Comparison of ENCODE assay signal across 8 mouse cellular contexts in the genomic region with DNA sequence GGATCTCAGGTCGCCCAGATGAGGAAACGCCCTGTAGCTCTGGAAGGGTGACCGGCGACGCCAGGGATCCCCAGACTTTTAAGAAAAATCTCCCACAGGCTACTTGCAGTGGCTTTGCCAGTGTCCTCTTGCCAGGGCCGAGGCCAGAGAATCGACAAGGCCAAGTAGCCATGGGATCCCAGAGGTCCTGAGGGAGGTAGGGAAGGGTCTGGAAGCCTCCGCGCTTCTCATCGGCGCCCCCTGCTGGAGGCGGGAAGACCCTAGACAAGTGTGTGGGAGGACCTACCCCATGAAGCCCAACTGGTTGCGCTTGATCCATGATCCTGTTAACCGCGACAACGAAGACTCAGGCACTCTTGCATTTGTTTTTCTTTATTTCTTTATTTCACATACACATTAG. TPM values are rescaled to one million over a fixed set of nuclear protein-coding genes. Genes with fewer than 3 reads are reported as not detected.
DNase-seq lines count a peak whose midpoint lies in the region; ATAC-seq and TF ChIP-seq lines count a peak whose summit lies in the region.

No protein-coding gene starts in this region.

- 1% methylated on average over 16 of the region's 16 CpGs for WGBS in forebrain, embryonic 11.5 days

- no peaks in the 10 kb centered on the region for H3K9me3 ChIP-seq in forebrain, embryonic 11.5 days (ENCODE audit: control insufficient read depth, low read length)

- peak overlapping the region; percentile 28; the same call in 1 of the 2 replicates for H3K4me2 ChIP-seq in forebrain, embryonic 11.5 days (ENCODE audit: low read depth, low read length, severe bottlenecking)

- peak overlapping the region; percentile 99 for H3K27ac ChIP-seq in bone marrow macrophage, adult 2 months (ENCODE audit: insufficient read depth, low read depth, low read length)
- no peak overlapping the region for H3K27ac ChIP-seq in forebrain, embryonic 11.5 days (ENCODE audit: low read depth, low read length)

- H3K27me3 ChIP-seq in forebrain, embryonic 11.5 days (ENCODE audit: control insufficient read depth, insufficient read depth, low read length), result peaks cover 74% of the 10 kb centered on the region

- peak; percentile 78 to 92 for DNase-seq in adrenal gland, adult (ENCODE audit: inconsistent age in 2 of 2, low spot score in 1 of 2)
- DNase-seq in adrenal gland, adult 8-10 months, result no peak
- DNase-seq in forebrain, embryonic 11.5 days (ENCODE audit: low spot score), result peak; percentile 90
- DNase-seq in heart, postnatal 14 days, result peak; percentile 90
- DNase-seq in kidney, postnatal 4 days, result peak; percentile 88 to 92
- peak; percentile 88 for DNase-seq in mesoderm, embryonic 11.5 days (ENCODE audit: low read depth, low spot score)
- DNase-seq in spleen, postnatal 4 days (ENCODE audit: low spot score in 2 of 2), result peak; percentile 86 to 96

- H3K9ac ChIP-seq in forebrain, embryonic 11.5 days (ENCODE audit: low read length), result no peak overlapping the region

- peak overlapping the region; percentile 86 for H3K4me3 ChIP-seq in bone marrow macrophage, adult 2 months (ENCODE audit: insufficient read depth, low read length)
- no peak overlapping the region; the same call in 1 of the 2 replicates for H3K4me3 ChIP-seq in forebrain, embryonic 11.5 days (ENCODE audit: low read depth, low read length)

- peak; percentile 52; the same call in 1 of the 2 replicates for ATAC-seq in forebrain, embryonic 11.5 days (replicated peaks; ENCODE audit: low FRiP score)

- TF ChIP-seq POLR2A in bone marrow macrophage, adult 2 months (IDR thresholded peaks at IDR 0.05; ENCODE audit: borderline replicate concordance, low read depth, low read length), result 0 out of 2 replicates have a peak, but pooled peaks have one; percentile 41

- intact Hi-C loops in heart, postnatal 14 days (cut with DNase I), result loop anchor here (5.0 kb wide), 1 partner anchor 42 kb away; the partner anchor contains the start of gene Ier2

- H3K4me1 ChIP-seq in bone marrow macrophage, adult 2 months (ENCODE audit: control insufficient read depth, insufficient read depth, low read length), result peaks cover 20% of the 10 kb centered on the region
- H3K4me1 ChIP-seq in forebrain, embryonic 11.5 days (replicated peaks; ENCODE audit: control insufficient read depth, insufficient read depth, low read length), result peaks cover 33% of the 10 kb centered on the region

- TF ChIP-seq CTCF in bone marrow macrophage, adult 2 months (IDR thresholded peaks at IDR 0.05; ENCODE audit: low read depth, low read length), result peak; percentile 88

- H3K36me3 ChIP-seq in forebrain, embryonic 11.5 days (ENCODE audit: control insufficient read depth, insufficient read depth, low read length), result no peaks in the 10 kb centered on the region

RNA-seq across cellular contexts. Expression of gene Lyl1, which starts 3.1 kb away (rescaled TPM):
- total RNA-seq in adrenal gland, adult 8-10 months (2022), result 1 to 10 TPM; 3.1 to 5.6 (median 4.2) TPM
- polyA plus RNA-seq in bone marrow macrophage, adult 2 months (2012; ENCODE audit: insufficient read depth, insufficient read length, missing spikeins), result 91.9 and 102 TPM in 2 replicates
- polyA plus RNA-seq in forebrain, embryonic 11.5 days (2014; fragmentation: Nextera tagmentation; extraction: Ambion mirVana), result 5.0 and 5.7 TPM in 2 replicates
- 1 to 10 TPM; 5.8 to 6.7 TPM for total RNA-seq in heart, postnatal 14 days (2021)

RNA-seq across cellular contexts. Expression of gene Nacc1, which starts 16.7 kb away (rescaled TPM):
- total RNA-seq in adrenal gland, adult 8-10 months (2022), result 10 to 100 TPM; 81.0 to 86.9 (median 83.7) TPM
- 30.8 and 35.2 TPM in 2 replicates for polyA plus RNA-seq in bone marrow macrophage, adult 2 months (2012; ENCODE audit: insufficient read depth, insufficient read length, missing spikeins)
- polyA plus RNA-seq in forebrain, embryonic 11.5 days (2014; fragmentation: Nextera tagmentation; extraction: Ambion mirVana), result 34.6 and 37.7 TPM in 2 replicates
- 10 to 100 TPM; 35.6 to 40.5 TPM for total RNA-seq in heart, postnatal 14 days (2021)

RNA-seq across cellular contexts. Expression of gene Trmt1, which starts 18.2 kb away (rescaled TPM):
- total RNA-seq in adrenal gland, adult 8-10 months (2022), result 100 to 1,000 TPM in 2 of 4 experiments, 10 to 100 TPM in 2; 75.4 to 109 (median 88.5) TPM
- 46.8 and 58.4 TPM in 2 replicates for polyA plus RNA-seq in bone marrow macrophage, adult 2 months (2012; ENCODE audit: insufficient read depth, insufficient read length, missing spikeins)
- 52.7 and 72.3 TPM in 2 replicates for polyA plus RNA-seq in forebrain, embryonic 11.5 days (2014; fragmentation: Nextera tagmentation; extraction: Ambion mirVana)
- 10 to 100 TPM; 32.5 to 35.2 TPM for total RNA-seq in heart, postnatal 14 days (2021)

RNA-seq across cellular contexts. Expression of gene G430095P16Rik, which starts 18.5 kb away (rescaled TPM):
- total RNA-seq in adrenal gland, adult 8-10 months (2022), result under 1 TPM in 2 of 4 experiments, not detected in 2; 0.52 to 0.73 TPM
- 1.0 and 1.1 TPM in 2 replicates for polyA plus RNA-seq in bone marrow macrophage, adult 2 months (2012; ENCODE audit: insufficient read depth, insufficient read length, missing spikeins)
- polyA plus RNA-seq in forebrain, embryonic 11.5 days (2014; fragmentation: Nextera tagmentation; extraction: Ambion mirVana), result 3.0 and 3.1 TPM in 2 replicates
- under 1 TPM; 0.54 to 0.69 TPM for total RNA-seq in heart, postnatal 14 days (2021)

RNA-seq across cellular contexts. Expression of gene Ier2, which starts 41.7 kb away (rescaled TPM):
- total RNA-seq in adrenal gland, adult 8-10 months (2022), result 10 to 100 TPM; 18.3 to 48.9 (median 22.3) TPM
- 23.3 and 24.7 TPM in 2 replicates for polyA plus RNA-seq in bone marrow macrophage, adult 2 months (2012; ENCODE audit: insufficient read depth, insufficient read length, missing spikeins)
- polyA plus RNA-seq in forebrain, embryonic 11.5 days (2014; fragmentation: Nextera tagmentation; extraction: Ambion mirVana), result 67.3 and 68.7 TPM in 2 replicates
- total RNA-seq in heart, postnatal 14 days (2021), result 10 to 100 TPM; 26.2 to 29.4 TPM
